Comparison of ENCODE assay signal across 10 mouse cellular contexts in genomic region chr7:98794444-98794843, GRCm38 (mm10). TPM values are rescaled to one million over a fixed set of nuclear protein-coding genes. Genes with fewer than 3 reads are reported as not detected.
"Had no signal": no experiment of that assay in that cellular context is flagged by ENCODE, and none has a peak within 500 bp of the region (broad histone marks: within the 10 kb centered on the region; RNA-seq: fewer than 3 reads in every experiment).

No protein-coding gene starts in this region.

- H3K36me3 ChIP-seq: limb, embryonic 13.5 days; midbrain, embryonic 12.5 days had no signal

- H3K9me3 ChIP-seq: limb, embryonic 13.5 days; midbrain, embryonic 12.5 days had no signal

- H3K27ac ChIP-seq: limb, embryonic 13.5 days; liver, embryonic 14.5 days; midbrain, embryonic 12.5 days had no signal

- H3K27me3 ChIP-seq: limb, embryonic 13.5 days; midbrain, embryonic 12.5 days had no signal

- H3K4me3 ChIP-seq: limb, embryonic 13.5 days; midbrain, embryonic 12.5 days had no signal

- H3K4me2 ChIP-seq: limb, embryonic 13.5 days; midbrain, embryonic 12.5 days had no signal

- ATAC-seq: midbrain, embryonic 16.5 days had no signal

- H3K9ac ChIP-seq: limb, embryonic 13.5 days; liver, embryonic 14.5 days; midbrain, embryonic 12.5 days had no signal

- DNase-seq: kidney, postnatal 14 days; left cerebral cortex, postnatal 4 days; lung, adult 18-20 months; right cerebral cortex, postnatal 14 days; thymus, postnatal 36 days had no signal

RNA-seq across cellular contexts. Expression of gene Wnt11, which starts 40.5 kb away (rescaled TPM):
- total RNA-seq: megakaryocyte-erythroid progenitor cell, adult 5-6 weeks had no signal
